ENCODE assay signal across 8 mouse cellular contexts in genomic region chr4:141663122-141663931, GRCm38 (mm10). TPM values are rescaled to one million over a fixed set of nuclear protein-coding genes. Genes with fewer than 3 reads are reported as not detected.
DNase-seq lines count a peak whose midpoint lies in the region; ATAC-seq and TF ChIP-seq lines count a peak whose summit lies in the region.

No protein-coding gene starts in this region.

- TF ChIP-seq CTCF in brain, embryonic 14.5 days (IDR thresholded peaks at IDR 0.05; ENCODE audit: borderline replicate concordance, extremely low read depth, insufficient read depth, insufficient read length) = no peak

- 4% methylated on average over 46 of the region's 47 CpGs for WGBS in forebrain, embryonic 15.5 days
- 6% methylated on average over 34 of the region's 47 CpGs for WGBS in hindbrain, embryonic 16.5 days
- 6% methylated on average over 47 of the region's 47 CpGs for WGBS in liver, embryonic 12.5 days (ENCODE audit: insufficient replicate concordance)
- 6% methylated on average over 32 of the region's 47 CpGs for WGBS in neural tube, embryonic 11.5 days

- peak overlapping the region; percentile 74 for H3K27ac ChIP-seq in forebrain, embryonic 15.5 days (replicated peaks)
- H3K27ac ChIP-seq in hindbrain, embryonic 16.5 days (ENCODE audit: low read depth, low read length) = peak overlapping the region; percentile 89
- peak overlapping the region; percentile 55 for H3K27ac ChIP-seq in liver, embryonic 12.5 days
- H3K27ac ChIP-seq in neural tube, embryonic 11.5 days (ENCODE audit: low read depth, low read length) = 0 out of 2 replicates have a peak overlapping the region, but pooled peaks have one; percentile 53

- peak overlapping the region; percentile 93 for H3K4me3 ChIP-seq in forebrain, embryonic 15.5 days
- H3K4me3 ChIP-seq in hindbrain, embryonic 16.5 days (ENCODE audit: low read length) = peak overlapping the region; percentile 87
- H3K4me3 ChIP-seq in liver, embryonic 12.5 days = peak overlapping the region; percentile 73
- peak overlapping the region; percentile 82 for H3K4me3 ChIP-seq in neural tube, embryonic 11.5 days (ENCODE audit: low read depth, low read length)

- no peak for TF ChIP-seq POLR2A in brain, embryonic 14.5 days (IDR thresholded peaks at IDR 0.05; ENCODE audit: borderline replicate concordance, extremely low read depth, insufficient read depth, insufficient read length, poor library complexity, severe bottlenecking)

- no peaks in the 10 kb centered on the region for H3K27me3 ChIP-seq in forebrain, embryonic 15.5 days
- H3K27me3 ChIP-seq in hindbrain, embryonic 16.5 days (replicated peaks; ENCODE audit: control insufficient read depth, insufficient read depth, low read length) = no peaks in the 10 kb centered on the region
- peaks cover 22% of the 10 kb centered on the region for H3K27me3 ChIP-seq in liver, embryonic 12.5 days (replicated peaks)
- H3K27me3 ChIP-seq in neural tube, embryonic 11.5 days (ENCODE audit: control insufficient read depth, insufficient read depth, low read length) = no peaks in the 10 kb centered on the region

- DNase-seq in left cerebral cortex, postnatal 36 days (ENCODE audit: low spot score in 2 of 2) = peak; percentile 14 to 46
- no peak for DNase-seq in left cerebral cortex, adult 18-20 months (ENCODE audit: low spot score in 2 of 2)
- DNase-seq in brain, embryonic 14.5 days (ENCODE audit: low read depth) = peak; percentile 36
- peak; percentile 49 for DNase-seq in neural tube, embryonic 11.5 days (ENCODE audit: low spot score)
- DNase-seq in layer of hippocampus, postnatal 36 days = no peak

- H3K4me1 ChIP-seq in forebrain, embryonic 15.5 days = peaks cover 17% of the 10 kb centered on the region
- peaks cover 13% of the 10 kb centered on the region for H3K4me1 ChIP-seq in hindbrain, embryonic 16.5 days (ENCODE audit: control insufficient read depth, insufficient read depth, low read depth, low read length)
- peaks cover 31% of the 10 kb centered on the region for H3K4me1 ChIP-seq in liver, embryonic 12.5 days
- peaks cover 7% of the 10 kb centered on the region for H3K4me1 ChIP-seq in neural tube, embryonic 11.5 days (ENCODE audit: control insufficient read depth, insufficient read depth, low read length)

- H3K4me2 ChIP-seq in forebrain, embryonic 15.5 days (replicated peaks) = peak overlapping the region; percentile 69
- peak overlapping the region; percentile 76 for H3K4me2 ChIP-seq in hindbrain, embryonic 16.5 days (ENCODE audit: low read length)
- H3K4me2 ChIP-seq in liver, embryonic 12.5 days = peak overlapping the region; percentile 91
- H3K4me2 ChIP-seq in neural tube, embryonic 11.5 days (ENCODE audit: low read depth) = peak overlapping the region; percentile 91

- H3K9me3 ChIP-seq in forebrain, embryonic 15.5 days = no peaks in the 10 kb centered on the region
- no peaks in the 10 kb centered on the region for H3K9me3 ChIP-seq in hindbrain, embryonic 16.5 days (ENCODE audit: control insufficient read depth, low read length)
- no peaks in the 10 kb centered on the region for H3K9me3 ChIP-seq in liver, embryonic 12.5 days (replicated peaks)
- H3K9me3 ChIP-seq in neural tube, embryonic 11.5 days (ENCODE audit: control insufficient read depth, low read length) = no peaks in the 10 kb centered on the region

- ATAC-seq in forebrain, embryonic 15.5 days (replicated peaks) = peak; percentile 33
- 0 out of 2 replicates have a peak, but pooled peaks have one; percentile 28 for ATAC-seq in hindbrain, embryonic 16.5 days
- ATAC-seq in liver, embryonic 12.5 days = peak; percentile 39
- no peak for ATAC-seq in neural tube, embryonic 11.5 days (ENCODE audit: insufficient read depth, low FRiP score, low TSS enrichment)

- intact Hi-C loops in left cerebral cortex, postnatal 36 days (cut with DNase I) = no loop called here

- peak overlapping the region; percentile 94 for H3K9ac ChIP-seq in forebrain, embryonic 15.5 days (replicated peaks)
- peak overlapping the region; percentile 93 for H3K9ac ChIP-seq in hindbrain, embryonic 16.5 days (ENCODE audit: low read depth, low read length)
- peak overlapping the region; percentile 89 for H3K9ac ChIP-seq in liver, embryonic 12.5 days
- H3K9ac ChIP-seq in neural tube, embryonic 11.5 days (ENCODE audit: low read length) = peak overlapping the region; percentile 82

- no peaks in the 10 kb centered on the region; the same call in 1 of the 2 replicates for H3K36me3 ChIP-seq in forebrain, embryonic 15.5 days
- no peaks in the 10 kb centered on the region for H3K36me3 ChIP-seq in hindbrain, embryonic 16.5 days (ENCODE audit: control insufficient read depth, insufficient read depth, low read length)
- peaks cover 29% of the 10 kb centered on the region for H3K36me3 ChIP-seq in liver, embryonic 12.5 days
- H3K36me3 ChIP-seq in neural tube, embryonic 11.5 days (ENCODE audit: control insufficient read depth, insufficient read depth, low read length) = no peaks in the 10 kb centered on the region

RNA-seq across cellular contexts. Expression of gene Plekhm2, which starts 1.4 kb away (rescaled TPM):
- total RNA-seq in left cerebral cortex, postnatal 36 days (2021) = 10 to 100 TPM; 90.7 to 91.7 TPM
- total RNA-seq in left cerebral cortex, adult 18-20 months (2021) = 10 to 100 TPM; 94.6 to 96.9 TPM
- polyA plus RNA-seq in brain, embryonic 14.5 days (2012; rRNA removed) = 55.0 and 56.0 TPM in 2 replicates
- polyA plus RNA-seq in forebrain, embryonic 15.5 days (2015; fragmentation: Nextera tagmentation; extraction: Ambion mirVana) = 7.6 TPM in 2 replicates
- 6.5 and 6.7 TPM in 2 replicates for polyA plus RNA-seq in hindbrain, embryonic 16.5 days (2015; fragmentation: Nextera tagmentation; extraction: Ambion mirVana)
- 1.9 and 2.4 TPM in 2 replicates for polyA plus RNA-seq in liver, embryonic 12.5 days (2016; fragmentation: Nextera tagmentation; extraction: Ambion mirVana)
- 3.4 and 3.6 TPM in 2 replicates for polyA plus RNA-seq in neural tube, embryonic 11.5 days (2014; fragmentation: Nextera tagmentation; extraction: Ambion mirVana)
- total RNA-seq in layer of hippocampus, postnatal 36 days (2021) = 10 to 100 TPM; 67.4 to 81.7 TPM

RNA-seq across cellular contexts. Expression of gene Rsc1a1, which starts 22.1 kb away (rescaled TPM):
- total RNA-seq in left cerebral cortex, postnatal 36 days (2021) = 1 to 10 TPM in 1 of 2 experiments, not detected in 1; 2.9 TPM
- total RNA-seq in left cerebral cortex, adult 18-20 months (2021) = not detected
- 6.7 and 7.2 TPM in 2 replicates for polyA plus RNA-seq in brain, embryonic 14.5 days (2012; rRNA removed)
- polyA plus RNA-seq in forebrain, embryonic 15.5 days (2015; fragmentation: Nextera tagmentation; extraction: Ambion mirVana) = not detected in 2 replicates
- 0.32 TPM in 1 of 2 replicates, not detected in the other for polyA plus RNA-seq in hindbrain, embryonic 16.5 days (2015; fragmentation: Nextera tagmentation; extraction: Ambion mirVana)
- polyA plus RNA-seq in liver, embryonic 12.5 days (2016; fragmentation: Nextera tagmentation; extraction: Ambion mirVana) = 0.74 TPM in 1 of 2 replicates, not detected in the other
- not detected in 2 replicates for polyA plus RNA-seq in neural tube, embryonic 11.5 days (2014; fragmentation: Nextera tagmentation; extraction: Ambion mirVana)
- not detected for total RNA-seq in layer of hippocampus, postnatal 36 days (2021)

RNA-seq across cellular contexts. Expression of gene Slc25a34, which starts 39.7 kb away (rescaled TPM):
- 1 to 10 TPM; 3.0 to 4.3 TPM for total RNA-seq in left cerebral cortex, postnatal 36 days (2021)
- total RNA-seq in left cerebral cortex, adult 18-20 months (2021) = 1 to 10 TPM; 3.9 to 4.1 TPM
- 0.40 and 0.42 TPM in 2 replicates for polyA plus RNA-seq in brain, embryonic 14.5 days (2012; rRNA removed)
- 0.06 and 0.14 TPM in 2 replicates for polyA plus RNA-seq in forebrain, embryonic 15.5 days (2015; fragmentation: Nextera tagmentation; extraction: Ambion mirVana)
- polyA plus RNA-seq in hindbrain, embryonic 16.5 days (2015; fragmentation: Nextera tagmentation; extraction: Ambion mirVana) = 0.54 and 0.81 TPM in 2 replicates
- polyA plus RNA-seq in liver, embryonic 12.5 days (2016; fragmentation: Nextera tagmentation; extraction: Ambion mirVana) = not detected in 2 replicates
- not detected in 2 replicates for polyA plus RNA-seq in neural tube, embryonic 11.5 days (2014; fragmentation: Nextera tagmentation; extraction: Ambion mirVana)
- total RNA-seq in layer of hippocampus, postnatal 36 days (2021) = 1 to 10 TPM; 2.6 to 2.9 TPM

RNA-seq across cellular contexts. Expression of gene Tmem82, which starts 44.9 kb away (rescaled TPM):
- 1 to 10 TPM in 1 of 2 experiments, under 1 TPM in 1; 0.35 to 1.3 TPM for total RNA-seq in left cerebral cortex, postnatal 36 days (2021)
- under 1 TPM; 0.53 to 0.63 TPM for total RNA-seq in left cerebral cortex, adult 18-20 months (2021)
- 0.14 and 0.44 TPM in 2 replicates for polyA plus RNA-seq in brain, embryonic 14.5 days (2012; rRNA removed)
- polyA plus RNA-seq in forebrain, embryonic 15.5 days (2015; fragmentation: Nextera tagmentation; extraction: Ambion mirVana) = 0.17 TPM in 2 replicates
- 0.34 and 0.45 TPM in 2 replicates for polyA plus RNA-seq in hindbrain, embryonic 16.5 days (2015; fragmentation: Nextera tagmentation; extraction: Ambion mirVana)
- 3.2 and 3.6 TPM in 2 replicates for polyA plus RNA-seq in liver, embryonic 12.5 days (2016; fragmentation: Nextera tagmentation; extraction: Ambion mirVana)
- polyA plus RNA-seq in neural tube, embryonic 11.5 days (2014; fragmentation: Nextera tagmentation; extraction: Ambion mirVana) = 0.50 and 0.61 TPM in 2 replicates
- total RNA-seq in layer of hippocampus, postnatal 36 days (2021) = under 1 TPM; 0.28 to 0.42 TPM

RNA-seq across cellular contexts. Expression of gene Fblim1, which starts 57.4 kb away (rescaled TPM):
- 1 to 10 TPM in 1 of 2 experiments, under 1 TPM in 1; 0.68 to 1.2 TPM for total RNA-seq in left cerebral cortex, postnatal 36 days (2021)
- 1 to 10 TPM; 1.4 to 1.6 TPM for total RNA-seq in left cerebral cortex, adult 18-20 months (2021)
- 34.7 and 50.7 TPM in 2 replicates for polyA plus RNA-seq in brain, embryonic 14.5 days (2012; rRNA removed)
- 17.4 and 22.6 TPM in 2 replicates for polyA plus RNA-seq in forebrain, embryonic 15.5 days (2015; fragmentation: Nextera tagmentation; extraction: Ambion mirVana)
- polyA plus RNA-seq in hindbrain, embryonic 16.5 days (2015; fragmentation: Nextera tagmentation; extraction: Ambion mirVana) = 42.9 and 51.5 TPM in 2 replicates
- polyA plus RNA-seq in liver, embryonic 12.5 days (2016; fragmentation: Nextera tagmentation; extraction: Ambion mirVana) = 4.0 and 5.3 TPM in 2 replicates
- 31.5 and 34.9 TPM in 2 replicates for polyA plus RNA-seq in neural tube, embryonic 11.5 days (2014; fragmentation: Nextera tagmentation; extraction: Ambion mirVana)
- 1 to 10 TPM in 1 of 2 experiments, under 1 TPM in 1; 0.50 to 1.0 TPM for total RNA-seq in layer of hippocampus, postnatal 36 days (2021)

Comparison
In these comparisons a context has a peak if more than half of its experiments do, and no peak if none do; other contexts are left out.
1. DNase-seq: peak in left cerebral cortex, postnatal 36 days (2 of 2), brain, embryonic 14.5 days (single experiment) and neural tube, embryonic 11.5 days (single experiment); none in left cerebral cortex, adult 18-20 months (0 of 2) and layer of hippocampus, postnatal 36 days (0 of 2).
2. Peak in every context shown above with its lines, with median percentiles within 50 percentile points of each other: H3K27ac ChIP-seq, H3K4me2 ChIP-seq, H3K4me3 ChIP-seq and H3K9ac ChIP-seq.